Mouse (Mus musculus) large intestine, adult 2 months (tissue): ENCODE data around the gene Fzd9. TPM values are rescaled to one million over a fixed set of nuclear protein-coding genes. Genes with fewer than 3 reads are reported as not detected.

Source experiments
- DNase-seq: peaks from one replicate; pipeline ENCODE4 v3.0.0-alpha.2; 2012; ENCODE audit warnings: low read depth, low spot score
- WGBS: fragments of 180-500 bp; shearing (Covaris S2); methylation state at CpG from one replicate; pipeline ENCODE4 v1.1.7; 2018; 5-methylcytosine and 5-hydroxymethylcytosine counted together
- polyA plus RNA-seq: library from polyadenylated mRNA; depleted of rRNA; stranded (reverse); fragments of >200 nt; gene quantifications from 2 replicates; pipeline ENCODE4 v1.2.3, GENCODE M21; 2012; rRNA removed

Gene Fzd9
- polyA plus RNA-seq, result 2.8 and 3.7 TPM in 2 replicates

GRCm38 (mm10) chr5:135251079-135251454 is at the start of gene Fzd9:
Gene Fzd9, minus strand, starts transcription at chr5:135251230.
- under 1% methylated on average over 51 of the region's 51 CpGs for WGBS
- DNase-seq, result peak; percentile 47

- no peak for DNase-seq
- WGBS, result 85% methylated on average over 2 of the region's 2 CpGs
Observed at GRCm38 (mm10) chr5:135292001-135292400, 41.0 kb upstream of the Fzd9 start.

GRCm38 (mm10) chr5:135291193-135291592 is 40.2 kb upstream of the Fzd9 start:
- WGBS, result 62% methylated on average over 4 of the region's 4 CpGs
- no peak for DNase-seq

- WGBS, result 80% methylated on average over 6 of the region's 6 CpGs
- DNase-seq, result no peak
Observed at GRCm38 (mm10) chr5:135290703-135291102, 39.7 kb upstream of the Fzd9 start.

DNA sequence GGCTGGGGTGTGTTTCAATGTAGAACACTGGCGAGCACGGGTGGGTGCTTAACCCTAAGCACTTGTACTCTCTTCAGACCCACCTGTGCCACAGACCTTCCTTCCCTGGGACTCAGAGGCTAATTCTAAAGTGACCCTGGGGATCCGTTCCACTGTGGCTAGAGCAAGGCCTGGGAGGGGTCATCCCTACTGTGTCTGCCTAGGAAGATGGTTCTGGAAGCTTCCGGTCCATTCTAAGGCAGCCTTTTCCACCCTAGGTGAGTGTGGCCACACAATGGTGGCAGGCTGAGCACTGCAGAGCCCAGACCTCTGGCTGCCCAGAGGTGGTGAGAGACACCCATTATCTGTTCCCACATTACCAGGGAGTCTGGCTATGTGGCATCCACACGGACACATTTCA is 35.9 kb upstream of the Fzd9 start:
- WGBS, result 79% methylated on average over 5 of the region's 5 CpGs

GRCm38 (mm10) chr5:135286185-135286584 is 35.2 kb upstream of the Fzd9 start:
- DNase-seq, result no peak
- 0% methylated on average over 6 of the region's 6 CpGs for WGBS

More for the DNA sequence above, 35.9 kb upstream of the Fzd9 start:
- no peak for DNase-seq

DNA sequence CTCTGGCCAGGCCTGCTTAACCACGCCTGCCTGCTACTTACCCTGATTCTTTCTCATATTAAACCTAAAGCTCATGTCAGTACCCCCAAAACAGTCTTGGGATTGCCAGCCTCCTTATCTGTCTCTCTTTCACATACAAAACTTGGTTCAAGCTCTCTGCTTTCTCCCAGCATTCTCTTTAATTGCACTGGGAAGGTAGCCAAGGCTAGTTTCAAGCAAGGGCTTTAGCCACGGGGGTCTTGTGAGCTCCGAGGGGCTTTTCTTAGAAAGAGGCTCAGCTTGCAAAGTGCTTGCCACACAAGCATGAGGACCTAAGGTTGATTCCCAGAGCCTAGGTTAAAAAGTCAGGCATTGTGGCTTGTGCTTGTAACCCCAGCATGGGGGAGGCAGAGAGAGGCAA is 34.2 kb upstream of the Fzd9 start:
- 66% methylated on average over 3 of the region's 3 CpGs for WGBS
- no peak for DNase-seq

GRCm38 (mm10) chr5:135280226-135280625 is 29.2 kb upstream of the Fzd9 start:
- DNase-seq, result no peak
- 64% methylated on average over 9 of the region's 9 CpGs for WGBS

GRCm38 (mm10) chr5:135276597-135276996 is 25.6 kb upstream of the Fzd9 start:
- DNase-seq, result no peak
- WGBS, result 26% methylated on average over 36 of the region's 36 CpGs

GRCm38 (mm10) chr5:135274663-135275396 is 23.8 kb upstream of the Fzd9 start:
- no peak for DNase-seq
- WGBS, result 52% methylated on average over 15 of the region's 15 CpGs

GRCm38 (mm10) chr5:135271563-135272165 is 20.6 kb upstream of the Fzd9 start:
- 69% methylated on average over 12 of the region's 12 CpGs for WGBS
- no peak for DNase-seq

- DNase-seq, result no peak
- 59% methylated on average over 4 of the region's 4 CpGs for WGBS
Observed at GRCm38 (mm10) chr5:135270361-135270760, 19.3 kb upstream of the Fzd9 start.

DNA sequence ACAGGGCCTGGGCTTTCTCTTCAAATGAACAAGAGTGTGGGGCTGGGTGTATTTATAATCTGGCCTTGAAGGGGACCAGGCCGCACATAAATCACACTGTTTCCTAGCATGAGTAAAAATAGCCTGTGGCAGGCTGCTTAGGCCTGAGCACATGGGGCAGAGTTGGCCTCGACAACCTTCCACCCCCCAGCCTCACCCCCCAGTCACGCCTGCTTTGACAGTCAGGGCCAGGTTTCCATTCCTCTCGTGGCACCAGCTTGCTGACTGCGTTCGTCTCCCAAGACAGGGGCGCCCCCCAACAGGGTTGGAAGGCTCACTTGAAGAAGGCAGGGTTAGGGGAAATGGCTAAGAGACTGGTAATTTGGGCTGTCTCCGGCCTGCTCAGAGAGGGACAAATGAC is 18.4 kb upstream of the Fzd9 start:
- WGBS, result 72% methylated on average over 8 of the region's 8 CpGs
- DNase-seq, result no peak

GRCm38 (mm10) chr5:135264548-135264947 is 13.5 kb upstream of the Fzd9 start:
- 19% methylated on average over 9 of the region's 9 CpGs for WGBS
- peak; percentile 36 for DNase-seq

DNA sequence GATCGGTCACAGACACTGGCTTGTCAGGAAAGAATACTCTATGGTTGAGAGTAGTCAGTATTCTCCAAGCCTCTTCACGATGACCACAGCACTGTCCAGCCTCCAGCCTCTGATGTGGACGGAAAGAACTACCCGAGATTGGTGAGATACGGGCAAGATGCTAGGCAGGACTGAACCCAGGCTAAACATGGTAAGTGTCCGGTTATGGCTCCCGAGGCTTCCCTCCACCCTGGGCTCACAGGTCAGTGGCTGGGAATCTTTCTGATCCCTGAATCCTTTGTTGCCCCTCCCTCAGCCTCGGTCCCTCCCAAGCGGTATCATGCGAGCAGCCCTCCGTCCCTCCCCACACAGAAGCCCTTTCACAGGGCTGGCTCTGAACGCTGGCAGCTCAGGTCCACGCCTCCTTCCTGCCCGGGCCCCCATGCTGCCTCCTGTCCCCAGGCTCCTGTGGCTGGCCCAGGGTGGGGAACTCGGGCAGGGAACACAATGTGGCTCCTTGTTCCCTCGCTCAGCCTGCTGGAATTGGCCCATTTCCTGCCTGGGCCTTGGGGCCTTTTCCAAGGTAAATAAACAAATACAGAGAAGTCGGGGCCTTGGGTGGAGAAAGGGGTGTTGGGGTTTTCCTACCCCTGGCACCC is 13.0 kb upstream of the Fzd9 start:
- WGBS, result 8% methylated on average over 17 of the region's 17 CpGs
- DNase-seq, result no peak

GRCm38 (mm10) chr5:135258280-135259150 is 7.5 kb upstream of the Fzd9 start:
- no peak for DNase-seq
- WGBS, result 36% methylated on average over 30 of the region's 30 CpGs

DNA sequence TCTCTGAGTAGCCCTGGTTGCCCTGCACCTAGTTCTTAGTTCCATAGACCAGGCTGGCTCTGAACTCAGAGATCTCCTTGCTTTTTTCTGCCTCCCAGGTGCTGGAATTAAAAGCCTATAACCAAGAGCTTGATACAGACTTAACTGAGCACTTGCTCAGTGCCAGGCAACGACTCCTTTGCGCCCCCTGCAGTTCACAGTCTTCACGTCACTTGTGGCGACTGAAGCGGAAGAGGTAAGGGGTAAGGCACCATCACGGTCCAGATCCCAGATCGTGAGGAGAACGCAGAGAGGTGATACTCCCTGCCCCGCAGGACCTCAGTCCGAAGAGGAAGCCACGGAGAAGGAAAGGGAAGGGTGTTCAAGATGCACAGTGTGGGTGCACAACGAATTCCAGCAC is 6.5 kb upstream of the Fzd9 start:
- WGBS, result 80% methylated on average over 12 of the region's 12 CpGs
- DNase-seq, result no peak

GRCm38 (mm10) chr5:135256166-135256565 is 5.1 kb upstream of the Fzd9 start:
- WGBS, result 94% methylated on average over 3 of the region's 3 CpGs
- DNase-seq, result no peak

- WGBS, result 42% methylated on average over 12 of the region's 12 CpGs
Observed at GRCm38 (mm10) chr5:135253741-135254401, 2.8 kb upstream of the Fzd9 start.

More at GRCm38 (mm10) chr5:135253741-135254401, 2.8 kb upstream of the Fzd9 start:
- DNase-seq, result no peak
